Mouse (Mus musculus) forebrain, embryonic 11.5 days (tissue): Measurements from ENCODE around the gene Rnasek. TPM values are rescaled to one million over a fixed set of nuclear protein-coding genes. Genes with fewer than 3 reads are reported as not detected.
A peak's percentile ranks its signal among the peaks of the same experiment; 100 is the strongest.

ENCODE experiments used
- ATAC-seq: fragments of 200-750 bp; cut with Nextera tagmentation; replicated peaks from 2 replicates; pipeline ENCODE4 v1.8.0; 2017; ENCODE audit warnings: moderate TSS enrichment; ENCODE audit not compliant: low FRiP score
- DNase-seq: peaks from one replicate; pipeline ENCODE4 v3.0.0-alpha.2; 2017; ENCODE audit warnings: low spot score
- H3K27ac ChIP-seq: fragments of 300-500 bp; sonication (generic); 2 replicates; pipeline ENCODE4 v1.5.1; 2014; ENCODE audit warnings: low read depth, low read length
- H3K27me3 ChIP-seq: fragments of 300-500 bp; sonication (generic); 2 replicates; pipeline ENCODE4 v1.6.1; 2014; ENCODE audit warnings: mild to moderate bottlenecking, low read length, mixed read lengths; ENCODE audit not compliant: control insufficient read depth, insufficient read depth
- H3K36me3 ChIP-seq: fragments of 300-500 bp; sonication (generic); 2 replicates; pipeline ENCODE4 v1.6.1; 2014; ENCODE audit warnings: mild to moderate bottlenecking, low read length, moderate library complexity, mixed read lengths; ENCODE audit not compliant: control insufficient read depth, insufficient read depth
- H3K4me1 ChIP-seq: fragments of 300-500 bp; sonication (generic); replicated peaks from 2 replicates; pipeline ENCODE4 v1.6.1; 2014; ENCODE audit warnings: low read length, mixed read lengths; ENCODE audit not compliant: control insufficient read depth, insufficient read depth
- H3K4me2 ChIP-seq: fragments of 300-500 bp; sonication (generic); 2 replicates; pipeline ENCODE4 v1.6.1; 2014; ENCODE audit warnings: low read depth, mild to moderate bottlenecking, low read length, moderate library complexity, mixed read lengths; ENCODE audit not compliant: severe bottlenecking
- H3K4me3 ChIP-seq: fragments of 300-500 bp; sonication (generic); 2 replicates; pipeline ENCODE4 v1.5.1; 2014; ENCODE audit warnings: low read depth, low read length
- H3K9ac ChIP-seq: fragments of 300-500 bp; sonication (generic); 2 replicates; pipeline ENCODE4 v1.6.1; 2014; ENCODE audit warnings: low read length
- H3K9me3 ChIP-seq: fragments of 300-500 bp; sonication (generic); 2 replicates; pipeline ENCODE4 v1.6.1; 2016; ENCODE audit warnings: low read length, mixed read lengths; ENCODE audit not compliant: control insufficient read depth
- WGBS: fragments of 180-500 bp; shearing (Covaris S2); extraction: QIAGEN DNeasy Blood & Tissue Kit; methylation state at CpG from one replicate; pipeline ENCODE4 v1.1.7; 2014; 5-methylcytosine and 5-hydroxymethylcytosine counted together
- polyA plus RNA-seq: library from polyadenylated mRNA; unstranded; fragments of >200 nt; fragmentation: Nextera tagmentation; extraction: Ambion mirVana; gene quantifications from 2 replicates; pipeline ENCODE4 v1.2.1, GENCODE M21; 2014

Gene Rnasek
- polyA plus RNA-seq, 1 experiment from 2014 or later: 110 TPM

GRCm38 (mm10) chr11:70218039-70218438, 21.6 kb downstream of the Rnasek start:
- H3K9me3 ChIP-seq: no peaks in the 10 kb centered on the region
- DNase-seq (peak; percentile 32), ATAC-seq (no peak)
- WGBS: 92% methylated on average over 4 of the region's 4 CpGs
- peaks cover 32% of the 10 kb centered on the region for H3K27me3 ChIP-seq
- H3K4me2 ChIP-seq: no peak overlapping the region
- H3K27ac ChIP-seq: no peak overlapping the region
- no peak overlapping the region for H3K9ac ChIP-seq
- H3K4me1 ChIP-seq: peaks cover 20% of the 10 kb centered on the region
- H3K4me3 ChIP-seq: no peak overlapping the region
- no peaks in the 10 kb centered on the region for H3K36me3 ChIP-seq

- H3K27ac ChIP-seq: no peak overlapping the region
- no peaks in the 10 kb centered on the region for H3K36me3 ChIP-seq
- DNase-seq (peak; percentile 49), ATAC-seq (no peak)
- H3K4me2 ChIP-seq: no peak overlapping the region
- no peak overlapping the region for H3K9ac ChIP-seq
- H3K27me3 ChIP-seq: peaks cover 32% of the 10 kb centered on the region
- no peaks in the 10 kb centered on the region for H3K9me3 ChIP-seq
- WGBS: 52% methylated on average over 3 of the region's 3 CpGs
- H3K4me3 ChIP-seq: no peak overlapping the region
- peaks cover 12% of the 10 kb centered on the region for H3K4me1 ChIP-seq
Observed at GRCm38 (mm10) chr11:70216103-70216502, 23.5 kb downstream of the Rnasek start.

DNA sequence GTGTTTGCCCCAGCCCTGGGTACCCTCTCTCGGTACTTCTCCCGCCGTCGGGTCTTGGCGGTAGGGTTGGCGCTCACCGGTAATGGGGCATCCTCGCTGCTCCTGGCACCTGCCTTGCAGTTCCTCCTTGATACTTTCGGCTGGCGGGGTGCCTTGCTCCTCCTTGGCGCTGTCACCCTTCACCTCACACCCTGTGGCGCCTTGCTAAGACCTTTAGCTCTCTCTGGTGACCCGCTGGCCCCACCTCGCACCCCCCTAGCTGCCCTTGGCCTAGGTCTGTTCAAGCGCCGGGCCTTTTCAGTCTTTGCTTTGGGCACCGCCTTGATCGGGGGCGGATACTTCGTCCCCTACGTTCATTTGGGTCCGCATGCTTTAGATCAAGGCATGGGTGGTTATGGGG, 24.3 kb downstream of the Rnasek start:
- H3K9ac ChIP-seq: no peak overlapping the region
- no peaks in the 10 kb centered on the region for H3K9me3 ChIP-seq
- H3K4me1 ChIP-seq: peaks cover 10% of the 10 kb centered on the region
- ATAC-seq (no peak), DNase-seq (peak; percentile 52)
- H3K4me2 ChIP-seq: no peak overlapping the region
- H3K27ac ChIP-seq: no peak overlapping the region
- no peak overlapping the region; the same call in 1 of the 2 replicates for H3K4me3 ChIP-seq
- peaks cover 32% of the 10 kb centered on the region for H3K27me3 ChIP-seq
- H3K36me3 ChIP-seq: no peaks in the 10 kb centered on the region
- 8% methylated on average over 22 of the region's 22 CpGs for WGBS

GRCm38 (mm10) chr11:70214856-70215209, 24.8 kb downstream of the Rnasek start:
- no peak for DNase-seq
- peaks cover 32% of the 10 kb centered on the region for H3K27me3 ChIP-seq

DNA sequence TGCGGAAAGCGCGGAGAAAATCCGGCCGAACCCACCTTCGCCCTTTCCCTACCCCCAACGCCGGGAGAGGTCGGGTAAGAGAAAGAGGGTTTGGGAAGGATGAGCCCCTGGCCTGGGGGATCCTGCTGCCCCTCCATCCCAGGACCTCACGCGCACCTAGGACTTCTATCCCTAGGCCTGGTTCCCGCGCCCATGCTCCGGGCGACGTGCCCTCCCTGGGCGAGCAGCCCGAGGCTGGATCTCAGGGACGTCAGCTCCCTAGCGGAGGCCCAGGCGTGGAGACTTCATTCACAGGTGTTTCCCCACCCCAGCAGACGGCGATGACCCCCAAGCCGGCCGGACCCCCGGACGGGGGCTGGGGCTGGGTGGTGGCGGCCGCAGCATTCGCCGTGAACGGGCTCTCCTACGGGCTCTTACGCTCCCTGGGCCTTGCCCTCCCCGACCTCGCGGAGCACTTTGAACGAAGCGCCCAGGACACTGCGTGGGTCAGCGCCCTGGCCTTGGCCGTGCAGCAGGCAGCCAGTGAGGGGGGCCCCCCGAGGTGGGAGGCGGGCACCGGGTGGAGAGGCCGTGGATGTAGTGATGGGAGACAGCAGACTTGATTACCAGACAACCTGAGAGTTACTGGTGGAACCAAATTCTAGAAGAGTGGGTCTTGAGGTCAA, 25.3 kb downstream of the Rnasek start:
- H3K27ac ChIP-seq: no peak overlapping the region

More at GRCm38 (mm10) chr11:70214856-70215209, 24.8 kb downstream of the Rnasek start:
- H3K4me2 ChIP-seq: peak overlapping the region; percentile 26
- H3K4me3 ChIP-seq: peak overlapping the region; percentile 3; the same call in 1 of the 2 replicates
- H3K4me1 ChIP-seq: peaks cover 8% of the 10 kb centered on the region; the same call in 1 of the 2 replicates
- no peaks in the 10 kb centered on the region for H3K36me3 ChIP-seq
- 4% methylated on average over 18 of the region's 18 CpGs for WGBS
- H3K9me3 ChIP-seq: no peaks in the 10 kb centered on the region
- ATAC-seq: no peak
- no peak overlapping the region for H3K27ac ChIP-seq
- H3K9ac ChIP-seq: no peak overlapping the region

GRCm38 (mm10) chr11:70213736-70214135, 25.9 kb downstream of the Rnasek start:
- no peaks in the 10 kb centered on the region for H3K36me3 ChIP-seq
- peak overlapping the region; percentile 3; the same call in 1 of the 2 replicates for H3K4me3 ChIP-seq
- ATAC-seq (no peak), DNase-seq (peak; percentile 54)
- peak overlapping the region; percentile 26 for H3K4me2 ChIP-seq
- peaks cover 8% of the 10 kb centered on the region; the same call in 1 of the 2 replicates for H3K4me1 ChIP-seq
- 4% methylated on average over 26 of the region's 26 CpGs for WGBS
- no peak overlapping the region for H3K9ac ChIP-seq
- H3K27ac ChIP-seq: no peak overlapping the region
- H3K9me3 ChIP-seq: no peaks in the 10 kb centered on the region
- peaks cover 32% of the 10 kb centered on the region for H3K27me3 ChIP-seq

More for the DNA sequence above, 25.3 kb downstream of the Rnasek start:
- H3K36me3 ChIP-seq: no peaks in the 10 kb centered on the region
- no peaks in the 10 kb centered on the region for H3K9me3 ChIP-seq
- H3K4me1 ChIP-seq: peaks cover 8% of the 10 kb centered on the region; the same call in 1 of the 2 replicates
- H3K9ac ChIP-seq: no peak overlapping the region
- peak overlapping the region; percentile 26 for H3K4me2 ChIP-seq
- H3K4me3 ChIP-seq: peak overlapping the region; percentile 3
- DNase-seq: peak; percentile 63
- under 1% methylated on average over 46 of the region's 46 CpGs for WGBS
- H3K27me3 ChIP-seq: peaks cover 32% of the 10 kb centered on the region
- no peak for ATAC-seq

GRCm38 (mm10) chr11:70212896-70213295, 26.7 kb downstream of the Rnasek start:
- Histone ChIP-seq H3K4me1 (peaks cover 8% of the 10 kb centered on the region; the same call in 1 of the 2 replicates), H3K27me3 (peaks cover 32% of the 10 kb centered on the region), H3K27ac (no peak overlapping the region), H3K9me3 (no peaks in the 10 kb centered on the region), H3K4me2 (no peak overlapping the region), H3K9ac (no peak overlapping the region), H3K36me3 (no peaks in the 10 kb centered on the region), H3K4me3 (no peak overlapping the region)
- DNase-seq: peak; percentile 68
- 9% methylated on average over 9 of the region's 9 CpGs for WGBS
- no peak for ATAC-seq

DNA sequence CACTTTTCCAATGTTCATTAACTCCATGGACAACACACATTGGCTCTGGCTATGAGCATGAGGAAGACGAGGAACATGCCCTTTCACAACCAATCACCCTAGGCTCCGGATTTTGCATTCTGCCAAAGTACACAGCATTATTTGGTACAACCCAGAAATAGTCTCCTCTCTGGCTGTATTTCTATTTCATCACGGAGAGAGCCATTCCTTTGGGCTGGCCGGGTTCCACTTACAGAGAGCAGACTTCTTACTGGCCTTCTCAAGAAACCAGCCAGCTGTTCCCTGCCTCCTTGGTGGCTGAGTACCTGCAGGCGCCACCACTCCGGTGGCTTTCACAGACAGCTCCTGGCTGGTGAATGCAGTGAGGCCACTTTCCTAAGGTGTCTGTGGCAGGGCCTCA, 27.2 kb downstream of the Rnasek start, which contains the start of gene Slc16a11:
Gene Slc16a11 (plus strand): TSS at position 330 of the 400 bp plus-strand sequence.
- H3K9me3 ChIP-seq: no peaks in the 10 kb centered on the region

GRCm38 (mm10) chr11:70211972-70212371, 27.7 kb downstream of the Rnasek start:
- H3K4me2 ChIP-seq: no peak overlapping the region
- DNase-seq (no peak), ATAC-seq (no peak)
- no peak overlapping the region for H3K27ac ChIP-seq
- no peak overlapping the region for H3K9ac ChIP-seq
- peaks cover 8% of the 10 kb centered on the region; the same call in 1 of the 2 replicates for H3K4me1 ChIP-seq
- no peaks in the 10 kb centered on the region for H3K9me3 ChIP-seq
- no peaks in the 10 kb centered on the region for H3K36me3 ChIP-seq
- H3K27me3 ChIP-seq: peaks cover 32% of the 10 kb centered on the region
- WGBS: 79% methylated on average over 6 of the region's 6 CpGs
- H3K4me3 ChIP-seq: no peak overlapping the region

More for the DNA sequence above, 27.2 kb downstream of the Rnasek start, which contains the start of gene Slc16a11:
- DNase-seq (no peak), ATAC-seq (no peak)
- Histone ChIP-seq H3K9ac (no peak within 1 kb of the TSS), H3K27me3 (peaks cover 32% of the 10 kb centered on the region), H3K4me2 (no peak within 1 kb of the TSS), H3K36me3 (no peaks in the 10 kb centered on the region), H3K27ac (no peak within 1 kb of the TSS), H3K4me1 (peaks cover 8% of the 10 kb centered on the region; the same call in 1 of the 2 replicates), H3K4me3 (no peak within 1 kb of the TSS)
- 72% methylated on average over 6 of the region's 6 CpGs for WGBS
